24 mouse cellular contexts compared by ENCODE assay signal in the genomic region with DNA sequence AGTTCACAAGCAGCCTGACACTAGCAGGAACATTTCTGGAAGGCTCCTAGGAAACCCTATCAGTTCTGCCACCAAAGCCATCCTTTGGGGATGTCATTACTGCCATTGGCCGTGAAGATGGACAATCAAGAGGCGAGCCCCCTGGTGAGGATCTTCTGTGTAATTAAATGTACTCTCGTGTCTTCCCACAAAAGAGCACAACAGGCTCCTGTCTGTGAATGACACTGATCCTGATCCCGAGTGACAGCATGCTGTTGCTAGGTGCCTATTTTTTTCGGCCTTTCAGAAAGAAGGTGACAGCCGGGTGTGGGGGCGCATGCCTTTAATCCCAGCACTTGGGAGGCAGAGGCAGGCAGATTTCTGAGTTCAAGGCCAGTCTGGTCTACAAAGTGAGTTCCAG.
"Had no signal": no experiment of that assay in that cellular context is flagged by ENCODE, and none has a peak within 500 bp of the region (broad histone marks: within the 10 kb centered on the region; RNA-seq: fewer than 3 reads in every experiment).

No protein-coding gene starts in this region.

- DNase-seq: kidney, adult 2 months; kidney, postnatal 25 days; layer of hippocampus, adult 9-11 months; liver; lung, adult 18-20 months; lung, postnatal 10 days; lung, postnatal 36 days; right cerebral cortex, adult 18-20 months; right cerebral cortex, postnatal 14 days; right cerebral cortex, postnatal 4 days; thymus, postnatal 25 days had no signal

- H3K27ac ChIP-seq: kidney, postnatal 0 days; layer of hippocampus, adult 2 months; limb, embryonic 13.5 days; liver, embryonic 12.5 days; liver, embryonic 15.5 days; lung, embryonic 15.5 days; midbrain, embryonic 12.5 days; neural tube, embryonic 13.5 days; stomach, postnatal 0 days had no signal

- H3K4me3 ChIP-seq: layer of hippocampus, adult 2 months; limb, embryonic 10.5 days; limb, embryonic 13.5 days; liver, embryonic 12.5 days; liver, embryonic 15.5 days; lung, embryonic 15.5 days; megakaryocyte, embryonic 14.5 days; midbrain, embryonic 12.5 days; myocyte; neural tube, embryonic 13.5 days had no signal

- H3K9ac ChIP-seq: limb, embryonic 13.5 days; liver, embryonic 12.5 days; liver, embryonic 15.5 days; lung, embryonic 15.5 days; midbrain, embryonic 12.5 days; neural tube, embryonic 13.5 days had no signal

- H3K27me3 ChIP-seq: limb, embryonic 13.5 days; liver, embryonic 12.5 days; liver, embryonic 15.5 days; lung, embryonic 15.5 days; neural tube, embryonic 13.5 days had no signal

- ATAC-seq: intestine, postnatal 0 days; liver, embryonic 12.5 days had no signal

- H3K4me1 ChIP-seq: lung, embryonic 15.5 days had no signal

- H3K4me2 ChIP-seq: limb, embryonic 13.5 days; liver, embryonic 12.5 days; liver, embryonic 15.5 days; lung, embryonic 15.5 days; midbrain, embryonic 12.5 days; neural tube, embryonic 13.5 days had no signal

- H3K36me3 ChIP-seq: limb, embryonic 10.5 days; limb, embryonic 13.5 days; liver, embryonic 12.5 days; liver, embryonic 15.5 days; lung, embryonic 15.5 days; midbrain, embryonic 12.5 days; neural tube, embryonic 13.5 days had no signal

- H3K9me3 ChIP-seq: limb, embryonic 10.5 days; limb, embryonic 13.5 days; liver, embryonic 12.5 days; liver, embryonic 15.5 days; midbrain, embryonic 12.5 days; neural tube, embryonic 13.5 days had no signal
